Mouse (Mus musculus) midbrain, embryonic 12.5 days (tissue): ENCODE results near the gene Akt3. TPM values are rescaled to one million over a fixed set of nuclear protein-coding genes. Genes with fewer than 3 reads are reported as not detected.
A peak's percentile ranks its signal among the peaks of the same experiment; 100 is the strongest.

Experiments used
- ATAC-seq: fragments of 200-750 bp; cut with Nextera tagmentation; 2 replicates; pipeline ENCODE4 v1.8.0; 2017; ENCODE audit warnings: low read depth, moderate TSS enrichment, moderate library complexity; ENCODE audit not compliant: low FRiP score
- H3K27ac ChIP-seq: fragments of 300-500 bp; sonication (generic); replicated peaks from 2 replicates; pipeline ENCODE4 v1.5.1; 2016; ENCODE audit warnings: mild to moderate bottlenecking
- H3K27me3 ChIP-seq: fragments of 300-500 bp; sonication (generic); 2 replicates; pipeline ENCODE4 v1.6.1; 2016; ENCODE audit warnings: mild to moderate bottlenecking
- H3K36me3 ChIP-seq: fragments of 300-500 bp; sonication (generic); 2 replicates; pipeline ENCODE4 v1.6.1; 2016
- H3K4me1 ChIP-seq: fragments of 300-500 bp; sonication (generic); 2 replicates; pipeline ENCODE4 v1.6.1; 2016
- H3K4me2 ChIP-seq: fragments of 300-500 bp; sonication (generic); replicated peaks from 2 replicates; pipeline ENCODE4 v1.6.1; 2016; ENCODE audit warnings: mild to moderate bottlenecking, moderate library complexity
- H3K4me3 ChIP-seq: fragments of 300-500 bp; sonication (generic); 2 replicates; pipeline ENCODE4 v1.5.1; 2016; ENCODE audit warnings: mild to moderate bottlenecking
- H3K9ac ChIP-seq: fragments of 300-500 bp; sonication (generic); replicated peaks from 2 replicates; pipeline ENCODE4 v1.6.1; 2016; ENCODE audit warnings: mild to moderate bottlenecking, moderate library complexity
- H3K9me3 ChIP-seq: fragments of 300-500 bp; sonication (generic); 2 replicates; pipeline ENCODE4 v1.6.1; 2016; ENCODE audit warnings: mild to moderate bottlenecking
- WGBS: fragments of 180-500 bp; shearing (Covaris S2); methylation state at CpG from one replicate; pipeline ENCODE4 v1.1.7; 2016; 5-methylcytosine and 5-hydroxymethylcytosine counted together
- polyA plus RNA-seq: library from polyadenylated mRNA; unstranded; fragments of >200 nt; fragmentation: Nextera tagmentation; extraction: Ambion mirVana; gene quantifications from 2 replicates; pipeline ENCODE4 v1.2.1, GENCODE M21; 2016

The Akt3 gene
- 32.1 and 32.5 TPM in 2 replicates for polyA plus RNA-seq

GRCm38 (mm10) chr1:177258034-177258342, at the start of gene Akt3:
Gene Akt3 (minus strand): TSS chr1:177258203.
- ATAC-seq: peak; percentile 48
- no peaks in the 10 kb centered on the region for H3K36me3 ChIP-seq
- no peaks in the 10 kb centered on the region for H3K9me3 ChIP-seq
- peak within 1 kb of the TSS; percentile 96 for H3K9ac ChIP-seq
- H3K27me3 ChIP-seq: peaks cover 4% of the 10 kb centered on the region; the same call in 1 of the 2 replicates
- WGBS: 0% methylated on average over 8 of the region's 32 CpGs
- H3K4me1 ChIP-seq: peaks cover 21% of the 10 kb centered on the region
- peak within 1 kb of the TSS; percentile 100 for H3K27ac ChIP-seq
- H3K4me3 ChIP-seq: peak within 1 kb of the TSS; percentile 99
- H3K4me2 ChIP-seq: peak within 1 kb of the TSS; percentile 91

- Histone ChIP-seq H3K36me3 (no peaks in the 10 kb centered on the region), H3K27me3 (no peaks in the 10 kb centered on the region), H3K4me2 (no peak overlapping the region), H3K27ac (no peak overlapping the region; the same call in 1 of the 2 replicates), H3K4me1 (peaks cover 8% of the 10 kb centered on the region), H3K4me3 (no peak overlapping the region), H3K9ac (no peak overlapping the region), H3K9me3 (no peaks in the 10 kb centered on the region)
- ATAC-seq: no peak
- WGBS: 57% methylated on average over 11 of the region's 11 CpGs
Observed at GRCm38 (mm10) chr1:177307549-177307948, 49.5 kb upstream of the Akt3 start.

DNA sequence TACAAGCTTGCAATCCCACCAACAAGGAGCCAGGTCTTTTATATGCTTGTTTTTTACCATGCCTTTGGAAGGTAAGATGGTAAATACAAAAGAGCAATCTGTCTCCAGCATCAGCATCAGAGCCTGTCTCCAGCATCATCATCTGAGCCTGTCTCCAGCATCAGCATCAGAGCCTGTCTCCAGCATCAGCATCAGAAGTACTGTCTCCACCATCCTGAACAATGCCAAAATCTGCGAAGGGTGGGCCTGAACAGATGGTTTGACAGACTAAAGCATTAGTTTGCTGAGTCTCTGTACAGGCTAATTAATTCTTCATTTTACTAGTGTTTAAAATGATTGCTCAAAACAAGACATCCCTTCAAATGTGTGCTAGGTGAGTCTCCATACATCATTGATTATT, 40.2 kb upstream of the Akt3 start:
- H3K27me3 ChIP-seq: no peaks in the 10 kb centered on the region
- no peak overlapping the region for H3K9ac ChIP-seq
- no peaks in the 10 kb centered on the region for H3K4me1 ChIP-seq
- H3K9me3 ChIP-seq: no peaks in the 10 kb centered on the region
- no peak for ATAC-seq
- H3K27ac ChIP-seq: no peak overlapping the region
- no peaks in the 10 kb centered on the region for H3K36me3 ChIP-seq
- WGBS: 93% methylated on average over 1 of the region's 1 CpGs
- H3K4me3 ChIP-seq: no peak overlapping the region
- H3K4me2 ChIP-seq: no peak overlapping the region

DNA sequence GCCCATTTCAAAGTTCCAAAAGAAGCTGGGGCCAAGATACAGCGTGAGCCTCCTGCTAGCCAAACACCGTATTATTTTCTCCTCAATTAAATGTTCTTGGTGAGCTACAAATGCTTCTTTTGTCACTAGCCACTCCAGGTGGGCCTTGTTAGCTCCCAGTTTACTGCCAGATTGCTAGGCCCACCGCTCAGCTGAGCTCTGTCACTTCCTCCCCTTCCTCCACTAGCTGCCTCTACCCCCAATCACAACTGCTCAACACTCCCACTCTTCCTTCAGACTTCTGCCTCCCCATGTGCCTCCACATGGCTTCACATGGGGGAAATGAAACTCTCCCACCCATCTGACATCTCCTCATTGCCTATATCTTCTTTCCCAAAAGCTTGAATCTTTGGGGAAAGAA, 28.8 kb upstream of the Akt3 start:
- no peak for ATAC-seq
- H3K4me3 ChIP-seq: no peak overlapping the region
- no peak overlapping the region for H3K4me2 ChIP-seq
- H3K4me1 ChIP-seq: no peaks in the 10 kb centered on the region
- no peaks in the 10 kb centered on the region for H3K9me3 ChIP-seq
- H3K9ac ChIP-seq: no peak overlapping the region
- no peaks in the 10 kb centered on the region for H3K27me3 ChIP-seq
- H3K36me3 ChIP-seq: no peaks in the 10 kb centered on the region
- no peak overlapping the region for H3K27ac ChIP-seq
- WGBS: 29% methylated on average over 3 of the region's 3 CpGs

DNA sequence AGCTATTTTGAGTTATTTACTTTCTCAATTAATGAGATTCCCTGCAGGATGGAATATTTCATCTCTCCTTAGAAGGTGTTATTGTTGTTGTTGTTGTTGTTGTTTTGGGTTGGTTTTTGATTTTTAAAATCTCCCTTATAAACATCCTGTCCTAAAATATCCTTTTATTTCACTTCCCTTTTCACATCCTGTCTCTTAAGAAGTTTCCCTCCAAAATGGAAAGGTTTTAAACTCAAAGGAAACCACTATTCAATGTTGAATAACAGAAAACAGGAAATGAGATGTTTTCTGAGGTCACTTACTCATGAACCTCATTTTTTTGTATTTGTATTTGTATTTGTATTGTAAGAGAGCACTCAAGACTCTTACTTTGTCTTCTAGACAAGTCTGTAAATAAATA, 23.9 kb upstream of the Akt3 start:
- no peak overlapping the region for H3K4me3 ChIP-seq
- no peak overlapping the region for H3K9ac ChIP-seq
- H3K9me3 ChIP-seq: no peaks in the 10 kb centered on the region
- no peaks in the 10 kb centered on the region for H3K27me3 ChIP-seq
- no peaks in the 10 kb centered on the region for H3K4me1 ChIP-seq
- no peak for ATAC-seq
- H3K27ac ChIP-seq: no peak overlapping the region
- no peak overlapping the region for H3K4me2 ChIP-seq
- no peaks in the 10 kb centered on the region for H3K36me3 ChIP-seq

- H3K4me1 ChIP-seq: no peaks in the 10 kb centered on the region
- H3K4me2 ChIP-seq: no peak overlapping the region
- H3K9ac ChIP-seq: no peak overlapping the region
- ATAC-seq: no peak
- WGBS: 91% methylated on average over 5 of the region's 5 CpGs
- no peaks in the 10 kb centered on the region for H3K9me3 ChIP-seq
- H3K27me3 ChIP-seq: peaks cover under 1% of the 10 kb centered on the region; the same call in 1 of the 2 replicates
- H3K4me3 ChIP-seq: no peak overlapping the region
- no peaks in the 10 kb centered on the region for H3K36me3 ChIP-seq
- no peak overlapping the region for H3K27ac ChIP-seq
Observed at GRCm38 (mm10) chr1:177277361-177277760, 19.4 kb upstream of the Akt3 start.

DNA sequence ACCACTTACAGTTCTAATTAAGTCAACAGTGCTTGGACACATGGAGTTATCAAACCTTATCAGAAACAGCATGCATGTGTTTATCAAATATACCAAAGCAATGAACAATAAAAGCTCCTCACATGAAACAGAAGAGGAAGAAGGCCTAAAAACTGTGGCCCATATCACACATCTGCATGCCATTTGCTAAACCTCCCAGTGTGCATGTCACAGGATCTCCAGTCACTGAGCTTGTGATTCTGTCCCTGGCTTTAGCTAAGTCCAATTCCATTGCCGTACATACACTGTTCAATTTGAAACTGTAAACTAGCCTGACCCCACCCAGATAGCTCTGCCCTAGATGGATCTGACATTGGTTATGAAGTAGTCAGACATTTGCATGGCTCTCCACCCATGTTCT, 9.6 kb upstream of the Akt3 start:
- Histone ChIP-seq H3K4me3 (no peak overlapping the region), H3K4me1 (no peaks in the 10 kb centered on the region; the same call in 1 of the 2 replicates), H3K9me3 (no peaks in the 10 kb centered on the region), H3K27ac (no peak overlapping the region), H3K27me3 (peaks cover 10% of the 10 kb centered on the region; the same call in 1 of the 2 replicates), H3K4me2 (no peak overlapping the region), H3K9ac (no peak overlapping the region), H3K36me3 (no peaks in the 10 kb centered on the region)
- ATAC-seq: no peak
- 75% methylated on average over 1 of the region's 1 CpGs for WGBS

DNA sequence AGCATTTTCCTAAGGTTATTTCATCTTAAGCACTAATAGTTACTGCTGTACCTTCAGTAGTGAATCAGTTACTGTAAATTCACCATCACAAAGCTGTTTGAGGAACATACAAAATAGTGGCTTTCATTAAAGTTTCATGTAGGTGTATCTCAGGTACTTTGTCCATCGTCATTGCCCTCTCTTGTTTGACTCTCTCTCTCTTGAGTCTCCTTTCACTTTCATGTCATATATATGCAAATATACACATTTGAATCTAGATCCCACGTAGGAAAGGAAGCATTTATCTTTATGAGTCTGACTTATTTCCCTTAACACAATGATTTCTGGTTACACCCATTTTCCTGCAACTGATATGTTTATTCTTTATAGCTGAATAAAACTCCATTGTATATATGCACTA, 4.9 kb upstream of the Akt3 start:
- H3K4me1 ChIP-seq: peaks cover 16% of the 10 kb centered on the region
- no peak overlapping the region for H3K27ac ChIP-seq
- no peak for ATAC-seq
- no peak overlapping the region for H3K4me3 ChIP-seq
- H3K9me3 ChIP-seq: no peaks in the 10 kb centered on the region
- no peak overlapping the region for H3K4me2 ChIP-seq
- H3K9ac ChIP-seq: no peak overlapping the region
- H3K36me3 ChIP-seq: no peaks in the 10 kb centered on the region
- WGBS: 75% methylated on average over 2 of the region's 2 CpGs
- peaks cover 4% of the 10 kb centered on the region; the same call in 1 of the 2 replicates for H3K27me3 ChIP-seq

DNA sequence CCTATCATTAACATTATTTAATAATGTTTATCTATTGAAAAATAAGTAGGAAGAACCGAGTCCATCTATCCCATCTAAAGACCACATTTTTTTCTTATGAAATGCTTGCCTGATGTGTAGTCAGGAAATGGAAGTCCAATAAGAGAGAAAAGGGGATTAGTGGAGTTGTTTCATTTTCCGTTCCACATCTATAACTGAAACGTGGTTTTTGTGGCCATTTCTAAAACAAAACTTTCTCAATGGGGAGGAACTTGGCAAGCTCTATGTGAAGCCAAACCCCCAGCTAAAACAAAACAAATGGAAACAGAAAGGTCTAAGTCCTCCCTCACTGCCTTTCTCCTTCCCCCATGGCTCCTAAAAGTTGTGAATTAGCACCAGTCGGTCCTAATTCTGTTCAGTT, 2.8 kb upstream of the Akt3 start:
- no peaks in the 10 kb centered on the region for H3K9me3 ChIP-seq
- no peak overlapping the region for H3K4me2 ChIP-seq
- WGBS: 75% methylated on average over 4 of the region's 4 CpGs
- no peak overlapping the region for H3K4me3 ChIP-seq
- H3K27ac ChIP-seq: no peak overlapping the region
- H3K9ac ChIP-seq: no peak overlapping the region
- H3K36me3 ChIP-seq: no peaks in the 10 kb centered on the region
- no peak for ATAC-seq
- H3K27me3 ChIP-seq: peaks cover 4% of the 10 kb centered on the region; the same call in 1 of the 2 replicates
- peaks cover 17% of the 10 kb centered on the region for H3K4me1 ChIP-seq

DNA sequence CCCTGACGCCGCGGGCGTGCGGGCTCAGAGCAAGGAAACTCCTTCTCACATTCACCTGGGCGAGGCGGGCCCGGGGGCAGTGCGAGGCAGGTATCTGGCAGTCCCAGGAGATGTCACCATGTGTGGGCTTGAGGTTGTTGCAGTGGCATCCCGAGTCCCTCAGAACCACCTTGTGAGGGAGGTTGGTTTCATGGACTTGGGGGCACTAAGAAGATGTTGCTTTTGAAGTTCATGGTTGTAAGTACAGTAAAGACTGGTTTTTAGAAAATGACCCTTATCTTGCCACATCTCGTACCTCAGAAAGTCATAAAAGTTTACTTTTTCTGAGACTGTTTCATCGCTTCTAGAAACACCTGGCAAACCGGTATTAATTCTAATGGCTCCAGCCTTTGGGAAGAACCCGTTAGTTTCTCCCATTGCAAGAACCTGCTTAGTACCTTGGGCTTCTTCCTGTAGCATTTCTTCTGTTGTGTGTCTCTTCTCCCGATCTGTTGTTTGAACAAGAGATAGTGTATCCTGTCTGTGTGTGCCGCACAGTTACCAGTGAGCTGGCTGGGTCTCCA, 1.1 kb upstream of the Akt3 start:
- H3K4me3 ChIP-seq: peak overlapping the region; percentile 99
- H3K4me2 ChIP-seq: peak overlapping the region; percentile 91
- H3K27me3 ChIP-seq: peaks cover 4% of the 10 kb centered on the region; the same call in 1 of the 2 replicates
- no peaks in the 10 kb centered on the region for H3K36me3 ChIP-seq
- no peaks in the 10 kb centered on the region for H3K9me3 ChIP-seq
- 23% methylated on average over 16 of the region's 16 CpGs for WGBS
- peaks cover 21% of the 10 kb centered on the region for H3K4me1 ChIP-seq
- peak overlapping the region; percentile 100 for H3K27ac ChIP-seq
- H3K9ac ChIP-seq: peak overlapping the region; percentile 96
- no peak for ATAC-seq

- H3K27me3 ChIP-seq: peaks cover 4% of the 10 kb centered on the region; the same call in 1 of the 2 replicates
- H3K9ac ChIP-seq: peak overlapping the region; percentile 96
- WGBS: under 1% methylated on average over 45 of the region's 86 CpGs
- no peaks in the 10 kb centered on the region for H3K36me3 ChIP-seq
- H3K4me1 ChIP-seq: peaks cover 21% of the 10 kb centered on the region
- peak overlapping the region; percentile 91 for H3K4me2 ChIP-seq
- peak; percentile 91 for ATAC-seq
- peak overlapping the region; percentile 99 for H3K4me3 ChIP-seq
- peak overlapping the region; percentile 100 for H3K27ac ChIP-seq
- H3K9me3 ChIP-seq: no peaks in the 10 kb centered on the region
Observed at GRCm38 (mm10) chr1:177258343-177259037, 487 bp upstream of the Akt3 start.

DNA sequence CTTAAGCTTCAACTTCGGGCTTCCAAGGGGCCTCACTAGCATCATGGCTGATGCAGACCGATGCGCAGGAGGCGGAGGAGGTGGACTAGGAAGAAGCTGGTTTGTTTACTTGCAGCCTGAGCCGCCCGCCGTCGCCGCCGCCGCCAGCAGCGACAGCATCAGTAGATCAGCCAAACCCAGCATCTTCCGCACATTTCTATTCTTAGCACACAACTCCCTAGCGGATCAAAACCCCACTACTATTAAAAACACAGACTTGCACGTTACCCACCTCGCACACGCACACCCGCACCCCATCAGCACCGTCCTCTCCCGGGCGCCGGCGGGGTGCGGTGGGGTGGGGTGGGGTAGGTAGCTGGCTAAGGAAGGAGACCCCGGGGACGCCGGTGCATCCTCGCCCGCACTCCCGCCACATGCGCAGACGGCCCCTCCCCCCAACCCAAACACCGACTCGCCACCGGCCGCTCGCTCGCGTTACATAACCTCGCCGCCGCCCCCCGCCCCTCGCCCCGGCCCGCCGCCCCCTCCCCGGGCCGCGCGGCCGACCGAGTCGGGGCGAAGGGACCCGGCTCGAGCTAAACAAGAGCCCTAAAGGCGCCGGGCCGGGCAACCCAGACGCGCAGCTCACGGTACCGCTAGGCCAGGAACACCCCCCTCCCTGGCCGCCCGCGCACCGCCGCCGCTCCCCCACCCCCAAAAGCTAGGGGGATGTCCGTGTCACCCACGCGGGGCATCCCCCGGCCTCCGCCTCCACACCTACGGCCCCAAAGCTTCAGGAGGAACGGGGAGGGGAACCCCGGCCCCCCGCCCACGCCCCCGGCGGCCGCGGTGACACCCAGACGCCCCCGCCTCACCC, 597 bp downstream of the Akt3 start:
- WGBS: under 1% methylated on average over 59 of the region's 86 CpGs
- peak; percentile 72 for ATAC-seq

More for the DNA sequence above, 597 bp downstream of the Akt3 start:
- H3K4me3 ChIP-seq: peak overlapping the region; percentile 99
- peaks cover 21% of the 10 kb centered on the region for H3K4me1 ChIP-seq
- peak overlapping the region; percentile 96 for H3K9ac ChIP-seq
- peaks cover 4% of the 10 kb centered on the region; the same call in 1 of the 2 replicates for H3K27me3 ChIP-seq
- H3K9me3 ChIP-seq: no peaks in the 10 kb centered on the region
- H3K4me2 ChIP-seq: peak overlapping the region; percentile 91
- H3K36me3 ChIP-seq: no peaks in the 10 kb centered on the region
- H3K27ac ChIP-seq: peak overlapping the region; percentile 100
